Mouse (Mus musculus) cerebellum, adult 9-11 months (tissue): Measurements from ENCODE around the gene Pnn.

Experiments used
- DNase-seq: peaks from one replicate; pipeline ENCODE4 v3.0.0; 2022

The Pnn gene

DNA sequence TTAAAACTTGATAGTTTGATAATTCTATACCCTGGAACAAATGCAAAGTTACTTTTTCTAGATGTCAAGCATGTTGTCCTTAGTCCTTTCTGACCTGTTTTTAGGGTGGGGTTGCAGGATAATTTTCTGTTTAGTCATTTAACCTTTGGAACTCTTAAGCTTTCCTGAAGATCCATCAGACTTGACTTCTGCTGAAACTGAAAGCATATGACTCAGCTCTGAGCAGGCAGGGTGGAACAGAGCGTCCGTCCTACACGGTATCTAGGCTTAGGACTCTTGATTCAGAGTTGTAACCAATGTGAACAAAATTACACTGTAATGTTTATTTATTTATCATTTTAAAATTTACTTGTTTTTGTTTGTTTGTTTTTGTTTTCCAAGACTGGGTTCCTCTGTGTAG, 11.2 kb downstream of the Pnn start:
- DNase-seq: no peak

GRCm38 (mm10) chr12:59080461-59080860, 13.8 kb downstream of the Pnn start:
- DNase-seq: no peak

DNA sequence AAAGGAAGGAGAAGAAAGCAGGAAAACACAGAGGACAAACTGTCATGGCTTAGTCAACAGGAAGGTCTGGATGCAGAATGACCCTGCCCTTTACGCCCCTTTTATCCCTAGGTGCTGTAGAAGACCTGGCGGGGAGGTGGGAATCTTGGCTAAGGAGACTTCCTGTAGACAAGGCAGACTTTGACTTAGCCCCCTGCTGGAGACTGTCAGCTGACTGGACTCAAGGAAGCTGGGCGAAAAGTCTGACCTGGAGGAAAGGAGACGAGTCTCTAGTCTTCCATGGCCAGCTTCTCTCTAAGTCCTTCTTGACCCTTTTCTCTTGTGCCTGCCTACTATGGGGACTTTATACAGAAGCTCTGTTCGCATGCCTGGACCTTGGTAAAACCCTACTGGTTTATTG, 17.8 kb downstream of the Pnn start:
- DNase-seq: no peak

GRCm38 (mm10) chr12:59086171-59086570, 19.5 kb downstream of the Pnn start:
- DNase-seq: no peak

DNA sequence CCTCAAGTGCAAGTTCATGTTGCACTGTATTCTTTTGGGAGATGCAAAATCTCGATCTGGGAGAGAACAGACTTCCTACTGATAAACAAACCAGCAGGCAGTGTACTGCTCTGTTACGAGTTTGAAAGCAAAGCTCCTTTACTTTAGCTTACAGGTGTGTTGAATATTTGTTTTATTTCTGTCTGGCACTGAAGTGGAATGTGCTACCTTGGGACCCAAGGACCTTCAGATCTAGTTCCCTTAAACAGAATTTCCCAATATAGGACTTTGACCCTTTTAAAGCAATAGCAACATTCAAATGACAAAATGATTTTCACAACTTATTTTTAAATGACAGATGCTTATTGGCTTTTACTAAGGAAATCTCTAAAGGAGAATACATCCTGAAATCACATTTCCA, 26.9 kb downstream of the Pnn start:
- no peak for DNase-seq

DNA sequence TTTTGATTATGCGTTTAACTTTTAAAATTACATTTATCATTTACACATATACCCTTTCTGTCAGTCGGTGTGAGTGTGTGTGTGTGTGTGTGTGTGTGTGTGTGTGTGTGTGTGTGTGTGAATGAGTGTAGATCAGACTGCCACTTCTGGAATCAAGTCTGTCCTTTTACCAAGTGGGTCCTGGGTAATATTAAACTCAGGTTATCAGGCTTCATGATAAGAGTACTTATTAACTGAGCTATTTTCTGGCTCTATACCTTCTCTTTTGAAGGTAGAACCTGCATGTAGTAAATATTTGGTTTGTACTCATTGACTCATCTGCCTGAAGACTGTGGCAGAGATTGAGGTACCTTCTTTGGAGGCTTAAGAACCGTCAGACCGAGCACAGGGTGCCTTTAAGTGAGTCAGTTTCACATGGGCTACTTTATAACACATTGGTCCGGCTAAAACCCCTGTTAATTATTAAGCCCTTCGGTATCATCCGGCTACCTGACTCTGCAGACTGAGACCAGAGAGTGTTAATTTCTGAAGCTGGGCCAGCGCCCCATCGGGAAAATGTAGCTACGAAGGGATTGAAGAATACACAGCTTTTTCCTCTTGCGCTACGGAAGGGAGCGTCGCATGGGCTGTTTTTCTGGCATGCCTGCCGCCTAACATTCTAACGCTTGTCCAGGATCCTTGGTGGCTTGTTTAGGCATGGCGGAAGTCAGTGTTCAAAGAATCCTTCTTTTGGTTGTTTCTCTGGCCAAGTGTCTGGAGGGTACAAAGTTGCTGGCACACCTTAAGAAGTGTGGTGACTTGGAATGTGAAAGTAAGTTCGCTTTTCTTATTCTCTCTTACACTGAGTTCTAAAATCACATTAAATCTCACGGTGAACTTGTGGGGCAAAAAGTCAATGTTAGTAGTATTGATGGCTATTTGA, 28.7 kb downstream of the Pnn start, which contains the start of gene Mia2:
TSS of gene Mia2 (plus strand) at position 696 of the 922 bp plus-strand sequence.
- no peak for DNase-seq

DNA sequence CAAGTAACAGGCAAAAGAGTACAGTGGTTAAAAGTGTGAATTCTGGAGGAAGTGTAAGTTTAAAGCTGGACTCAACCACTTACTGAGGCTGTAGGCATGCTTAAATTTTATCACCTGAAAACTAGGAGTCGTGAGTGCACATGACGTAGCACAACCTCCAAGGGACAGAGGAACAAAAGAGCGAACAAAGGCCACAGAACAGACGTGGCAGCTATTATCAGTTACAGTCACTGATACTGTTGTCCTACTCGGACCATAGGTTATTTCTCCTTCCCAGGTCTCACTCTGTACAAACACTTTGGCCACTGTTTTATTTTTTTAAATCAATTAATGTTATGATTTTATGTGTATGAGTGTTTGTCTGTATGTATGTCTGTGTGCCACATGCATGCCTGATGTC, 38.1 kb downstream of the Pnn start:
- DNase-seq: no peak

GRCm38 (mm10) chr12:59105914-59106313, 39.2 kb downstream of the Pnn start:
- DNase-seq: no peak

DNA sequence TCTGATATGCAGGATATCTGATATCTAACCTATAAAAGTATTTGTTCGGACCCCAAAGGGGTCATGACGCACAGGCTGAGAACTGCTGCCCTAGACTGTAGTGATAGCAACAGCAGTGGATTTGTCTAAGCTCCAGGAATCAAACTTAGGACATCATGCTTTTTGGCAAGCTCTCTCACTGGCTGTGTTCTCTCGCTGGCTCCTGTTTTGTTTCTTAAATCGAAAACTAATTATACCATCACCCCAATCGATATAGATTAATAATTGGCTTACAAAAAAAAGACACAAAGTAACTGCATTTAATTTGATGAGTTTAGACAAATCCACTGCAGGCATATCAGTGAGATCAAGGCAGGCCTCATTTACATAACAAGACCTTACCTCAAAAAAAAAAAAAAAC, 39.8 kb downstream of the Pnn start:
- no peak for DNase-seq

GRCm38 (mm10) chr12:59107926-59108325, 41.2 kb downstream of the Pnn start:
- DNase-seq: no peak

- DNase-seq: no peak
Observed at GRCm38 (mm10) chr12:59117184-59117583, 50.5 kb downstream of the Pnn start.
